Mouse (Mus musculus) yolk sac, embryonic 10.5 days (tissue): ENCODE data around the gene Pax2.
A peak's percentile ranks its signal among the peaks of the same experiment; 100 is the strongest.

Experiments
- DNase-seq: peaks from one replicate; pipeline ENCODE4 v3.0.0-alpha.2; 2017; ENCODE audit warnings: low spot score

Pax2 gene

DNA sequence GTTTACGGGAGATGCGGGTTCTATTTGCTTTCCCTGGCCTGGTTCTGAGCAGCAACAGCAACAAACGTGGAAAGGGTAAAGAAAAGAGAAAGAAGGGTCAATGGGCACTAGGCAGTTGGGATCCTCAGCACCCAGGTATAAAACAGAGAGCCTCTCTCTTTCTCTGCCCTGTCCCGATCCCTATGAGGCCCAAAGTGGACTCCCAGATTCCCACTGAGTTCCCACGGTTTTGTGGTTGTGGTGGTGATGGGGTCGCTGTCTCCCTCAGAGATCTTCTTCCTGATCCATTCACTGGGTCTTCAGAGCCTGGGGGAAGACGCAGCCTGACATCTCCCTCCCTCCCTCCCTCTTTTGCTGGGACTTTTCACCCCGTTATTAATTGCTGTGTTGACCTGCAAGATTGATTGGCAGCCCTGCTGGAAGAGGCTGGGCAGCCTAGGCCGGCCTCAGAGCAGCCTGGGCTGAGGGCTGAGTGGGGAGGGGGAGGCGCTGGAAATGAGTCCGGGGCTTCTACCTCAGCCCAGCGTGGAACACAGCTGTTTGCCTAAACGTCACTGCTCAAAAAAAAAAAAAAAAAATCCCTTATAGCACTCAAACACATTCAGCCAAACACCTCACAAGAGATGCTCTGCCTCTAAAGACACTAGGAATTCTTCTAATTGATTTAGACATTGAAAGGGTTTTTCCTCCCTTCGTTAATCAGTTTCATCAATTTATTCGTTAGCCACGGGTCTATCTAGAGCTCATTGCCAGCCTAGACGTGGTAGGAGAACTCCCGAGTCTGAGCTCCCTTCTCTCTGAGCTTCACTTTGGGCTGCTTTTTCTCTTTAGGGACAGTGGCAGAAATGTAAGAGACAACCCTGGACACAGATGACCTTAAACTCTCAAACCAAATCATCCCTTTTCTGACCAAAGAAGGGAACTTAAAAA is 6.5 kb upstream of the Pax2 start:
- no peak for DNase-seq

DNA sequence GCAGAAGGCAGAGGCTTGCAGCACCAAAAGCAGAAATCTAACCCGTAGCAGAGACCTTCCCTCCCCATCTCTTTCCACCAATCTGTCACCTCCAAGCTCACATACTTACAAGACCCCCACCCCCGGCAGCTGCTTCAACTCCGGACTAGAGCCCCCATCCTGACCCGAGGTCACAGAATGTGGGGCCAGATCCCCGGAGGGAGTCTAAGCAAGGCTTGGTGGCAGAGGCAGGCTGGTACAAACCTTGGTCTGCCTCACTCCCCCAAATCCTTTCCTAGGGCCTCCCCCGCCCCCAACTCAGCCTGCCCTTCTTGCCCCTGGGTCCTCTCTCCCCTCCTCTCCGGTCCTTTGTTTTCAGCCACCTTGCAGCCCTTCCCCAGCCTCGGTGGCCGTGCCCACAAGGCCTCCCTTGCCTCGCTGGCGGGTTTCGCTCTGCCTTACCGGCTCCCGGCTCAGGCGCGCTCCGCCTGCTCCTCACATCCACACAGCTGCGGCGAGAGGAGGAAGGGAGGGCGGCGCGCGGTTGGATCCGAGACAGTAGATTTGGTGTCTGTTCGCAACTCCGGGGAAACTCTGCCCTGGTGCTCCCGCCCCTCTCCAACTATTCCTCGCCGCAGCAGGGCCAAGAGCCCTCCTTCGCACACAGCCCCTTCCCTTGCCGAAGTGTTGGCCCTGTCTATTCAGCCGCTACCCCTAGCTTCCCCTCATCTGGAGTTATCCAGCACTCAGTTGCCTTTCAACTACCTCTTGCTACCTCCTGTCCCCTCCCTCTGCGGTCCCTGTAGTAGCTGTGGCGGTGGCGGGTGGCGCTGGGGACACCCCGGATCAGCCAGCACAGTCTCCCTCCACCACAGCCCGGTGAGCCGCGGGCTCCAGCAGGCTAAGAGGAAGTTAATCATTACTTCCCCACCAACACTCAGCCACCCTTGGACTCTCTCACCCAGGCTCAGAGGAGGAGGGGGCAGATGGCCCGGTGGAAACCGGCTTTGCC is 5.5 kb upstream of the Pax2 start:
- DNase-seq: peak; percentile 87

DNA sequence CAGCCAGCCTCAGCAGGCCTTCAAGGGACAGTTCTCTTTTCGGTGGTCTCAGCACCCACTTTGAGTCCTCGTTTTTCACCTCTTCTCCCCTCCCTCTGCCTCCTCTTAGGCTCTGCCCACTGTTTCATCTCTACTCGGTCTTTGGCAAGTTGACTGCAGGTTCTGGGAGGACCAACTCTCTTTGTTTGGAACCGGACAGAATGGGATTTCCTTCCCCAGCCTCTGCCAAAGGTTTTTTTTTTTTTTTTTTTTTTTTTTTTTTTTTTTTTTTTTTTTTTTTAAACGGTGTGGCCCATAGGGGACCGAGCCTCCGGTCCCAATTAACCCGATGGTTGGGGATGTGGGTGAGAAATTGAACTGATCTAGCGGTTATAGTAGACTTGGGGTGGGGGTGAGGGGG is 4.8 kb upstream of the Pax2 start:
- DNase-seq: no peak

DNA sequence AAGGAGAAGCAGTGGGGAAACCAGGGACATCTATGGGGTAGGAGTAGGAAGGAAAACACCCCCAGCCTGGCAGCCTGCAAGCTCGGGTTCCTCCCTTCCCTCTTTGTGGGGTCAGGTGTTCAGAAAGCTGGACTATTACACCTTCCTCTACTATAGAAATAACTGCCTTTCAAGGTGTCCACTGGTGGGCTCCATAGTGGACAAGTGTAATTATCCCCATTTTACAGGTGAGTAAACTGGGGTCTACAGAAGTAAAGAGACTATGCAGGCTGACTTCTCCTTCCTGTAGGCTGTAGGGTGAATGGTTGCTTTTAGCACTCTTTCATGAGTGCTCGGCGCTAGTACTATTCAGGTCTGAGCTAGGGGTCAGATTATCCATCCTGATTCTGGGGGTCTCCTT is 4.3 kb upstream of the Pax2 start:
- DNase-seq: no peak

DNA sequence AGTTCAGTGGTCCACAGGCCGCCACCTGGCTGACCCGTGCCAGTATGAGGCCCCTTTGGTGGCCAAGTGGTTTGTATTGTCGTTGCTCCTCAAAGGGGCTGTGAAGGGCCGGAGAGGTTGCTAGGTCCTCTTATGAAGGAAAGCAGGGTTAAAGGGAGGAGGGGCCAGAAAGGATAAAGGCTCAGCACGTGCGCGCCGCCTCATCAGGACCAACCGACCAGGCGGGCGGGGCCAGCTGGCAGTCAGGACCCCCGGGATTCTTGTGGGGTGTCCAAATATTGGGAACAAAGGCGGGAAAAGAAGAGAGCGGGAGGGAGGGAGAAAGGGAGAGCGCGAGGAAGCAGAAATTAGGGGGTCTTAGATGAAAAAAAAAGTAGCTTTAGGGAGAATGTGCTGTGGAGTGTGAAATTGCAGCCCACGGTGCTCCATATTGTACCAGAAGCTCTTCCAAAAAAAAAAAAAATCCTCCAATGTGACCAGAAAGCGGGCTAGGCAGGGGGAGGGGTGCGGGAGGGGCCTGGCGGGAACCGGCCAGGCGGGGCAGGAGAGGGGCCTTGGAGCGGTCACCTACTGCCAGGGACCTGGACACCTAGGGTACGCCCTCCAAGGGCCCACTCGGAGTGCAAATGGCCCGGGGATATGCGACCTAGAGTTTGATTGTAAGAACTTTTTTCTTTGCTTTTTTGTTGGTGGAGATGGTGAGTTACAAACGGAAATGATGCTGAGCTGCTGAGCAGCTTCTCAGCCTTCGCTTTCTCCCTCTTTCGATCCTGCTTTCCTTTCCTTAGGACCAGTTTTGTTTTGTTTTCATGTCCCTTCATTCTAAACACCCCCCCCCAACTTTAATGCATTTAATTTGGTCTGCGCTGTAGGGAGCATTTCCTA is 3.5 kb upstream of the Pax2 start:
- no peak for DNase-seq

DNA sequence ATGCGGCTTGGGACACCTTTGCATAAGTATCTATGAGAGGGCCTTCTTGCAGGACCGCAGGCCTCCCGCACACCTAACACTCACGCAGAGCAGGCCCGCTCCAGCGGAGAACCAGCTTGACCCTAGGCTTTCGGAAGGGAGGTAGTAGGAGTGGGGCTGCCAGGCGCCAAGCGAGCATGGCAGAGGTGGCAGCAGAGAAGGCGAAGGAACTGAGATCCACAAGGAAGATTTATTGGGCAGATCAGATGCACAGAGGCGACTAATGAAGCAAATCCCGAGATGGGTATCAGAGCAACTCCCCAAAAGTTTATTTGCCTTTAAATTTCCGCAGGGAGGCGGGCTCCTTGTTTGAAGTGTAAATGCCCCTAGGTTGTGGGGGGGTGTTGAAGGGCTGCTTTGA is 2.5 kb upstream of the Pax2 start:
- no peak for DNase-seq

DNA sequence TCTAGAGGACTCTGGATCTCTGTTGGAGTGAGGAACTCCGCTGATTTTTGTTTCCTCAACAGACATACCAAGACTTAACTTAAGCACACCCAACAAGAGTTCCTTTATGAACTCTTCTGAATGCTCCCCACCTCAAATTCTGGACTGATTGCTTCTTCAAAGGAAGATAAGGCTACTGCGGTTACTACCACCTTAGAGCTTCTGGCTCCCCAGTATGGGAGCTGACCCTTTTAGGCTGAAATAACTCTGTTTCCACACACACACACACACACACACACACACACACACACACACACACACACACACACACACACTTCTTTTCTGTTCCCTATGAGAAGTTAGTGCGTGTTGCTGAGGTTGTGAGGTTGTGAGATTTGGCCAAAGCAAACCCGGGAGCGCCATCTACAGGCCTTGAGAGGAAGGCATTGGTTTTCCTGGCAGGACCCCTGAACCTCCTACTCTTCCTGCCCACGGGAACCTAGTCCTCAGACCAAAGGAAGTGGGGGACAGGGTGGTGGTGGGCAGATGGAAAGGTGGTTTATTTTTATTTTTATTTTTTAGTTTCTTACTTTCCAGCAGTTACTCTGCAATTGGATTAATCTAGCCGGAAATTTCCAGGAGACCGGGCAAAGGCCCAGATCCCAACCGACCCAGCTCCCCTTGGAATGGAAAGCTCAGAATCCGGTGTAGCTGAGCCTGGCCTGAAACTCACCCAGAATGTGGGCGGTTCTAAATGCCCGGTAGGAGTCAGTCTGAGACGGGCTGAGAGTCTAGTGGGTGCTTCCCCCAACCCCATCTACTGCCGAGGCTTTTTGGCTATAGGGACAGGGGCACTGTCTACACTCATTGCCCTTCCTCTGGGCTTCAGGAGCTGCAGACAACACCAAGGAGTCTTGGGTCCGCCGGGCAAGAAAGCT is 1.1 kb upstream of the Pax2 start:
- DNase-seq: no peak

DNA sequence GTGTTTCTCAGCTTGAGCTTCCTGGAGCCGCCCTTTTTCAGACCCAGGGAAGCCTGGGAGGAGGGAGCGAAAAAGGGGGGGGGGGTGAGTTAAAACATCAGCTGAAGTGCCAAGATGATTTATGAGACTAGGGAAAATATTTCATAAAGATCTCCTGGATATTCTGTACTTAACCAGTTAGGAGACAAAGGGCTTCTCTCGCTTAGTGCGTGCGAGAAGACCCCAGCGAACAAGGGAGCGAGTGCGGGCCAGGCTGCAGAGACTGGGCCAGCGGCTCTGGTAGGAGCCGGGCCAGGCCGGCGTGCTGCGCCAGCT is 510 bp upstream of the Pax2 start:
- no peak for DNase-seq

DNA sequence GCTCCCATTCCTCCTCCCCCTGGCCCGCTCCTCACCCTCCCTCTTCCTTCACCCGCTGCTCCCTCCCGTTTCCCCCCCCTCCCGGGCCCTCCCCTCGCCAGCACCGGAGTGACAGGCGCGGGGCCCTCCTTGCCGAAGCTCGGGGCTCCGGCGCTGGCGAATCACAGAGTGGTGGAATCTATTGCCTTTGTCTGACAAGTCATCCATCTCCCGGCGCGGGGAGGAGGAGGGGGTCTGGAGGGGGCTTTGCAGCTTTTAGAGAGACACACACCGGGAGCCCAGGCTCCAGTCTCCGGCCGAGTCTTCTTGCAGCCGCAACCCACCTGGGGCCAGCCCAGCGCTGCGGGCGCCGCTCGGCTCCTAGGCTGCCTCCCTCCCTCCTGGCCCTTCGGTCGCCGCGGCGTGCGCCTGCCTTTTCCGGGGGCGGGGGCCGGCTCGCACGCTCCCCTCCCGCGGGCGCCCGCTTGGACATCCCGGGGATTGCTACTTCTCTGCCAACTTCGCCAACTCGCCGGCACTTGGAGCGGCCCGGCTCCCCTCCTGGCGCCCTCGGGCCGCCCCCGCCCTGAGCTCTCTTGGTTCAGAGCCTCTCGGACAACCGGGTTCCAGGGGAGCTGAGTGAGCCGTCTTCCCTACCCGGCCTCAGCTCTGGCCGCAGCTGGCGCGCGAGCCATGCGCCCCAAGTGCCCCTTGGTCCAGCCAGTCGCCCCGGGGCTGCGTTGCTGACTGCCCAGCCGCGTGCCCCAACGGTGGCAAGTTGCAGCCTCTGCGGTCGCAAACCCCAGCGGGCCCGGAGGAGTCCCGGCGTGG is 781 bp downstream of the Pax2 start:
- peak; percentile 62 for DNase-seq

DNA sequence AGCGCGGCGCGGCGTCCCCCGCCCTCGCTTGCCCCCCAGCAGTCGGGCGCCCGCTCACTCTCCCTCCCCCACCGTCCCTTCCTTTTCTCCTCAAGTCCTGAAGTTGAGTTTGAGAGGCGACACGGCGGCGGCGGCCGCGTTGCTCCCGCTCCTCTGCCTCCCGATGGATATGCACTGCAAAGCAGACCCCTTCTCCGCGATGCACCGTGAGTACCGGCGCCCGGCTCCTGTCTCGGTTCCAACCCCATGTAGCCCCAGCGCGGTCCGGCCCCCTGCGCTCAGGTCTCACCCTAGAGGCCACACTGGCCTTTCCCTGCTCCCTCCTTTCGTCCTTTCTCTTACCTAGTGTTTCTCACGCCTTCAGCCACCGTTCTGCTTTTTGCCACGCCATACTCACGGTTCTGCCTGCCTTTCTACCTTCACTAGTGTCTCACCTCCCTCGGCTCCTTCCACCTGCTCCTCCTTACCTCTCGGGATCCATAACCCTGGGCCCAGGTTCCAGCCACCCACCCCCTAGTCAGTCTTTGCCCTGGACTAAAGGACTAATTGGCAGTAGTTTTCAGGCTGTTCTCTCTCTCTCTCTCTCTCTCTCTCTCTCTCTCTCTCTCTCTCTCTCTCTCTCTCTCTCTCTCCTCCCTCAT is 1.5 kb downstream of the Pax2 start:
- DNase-seq: no peak

DNA sequence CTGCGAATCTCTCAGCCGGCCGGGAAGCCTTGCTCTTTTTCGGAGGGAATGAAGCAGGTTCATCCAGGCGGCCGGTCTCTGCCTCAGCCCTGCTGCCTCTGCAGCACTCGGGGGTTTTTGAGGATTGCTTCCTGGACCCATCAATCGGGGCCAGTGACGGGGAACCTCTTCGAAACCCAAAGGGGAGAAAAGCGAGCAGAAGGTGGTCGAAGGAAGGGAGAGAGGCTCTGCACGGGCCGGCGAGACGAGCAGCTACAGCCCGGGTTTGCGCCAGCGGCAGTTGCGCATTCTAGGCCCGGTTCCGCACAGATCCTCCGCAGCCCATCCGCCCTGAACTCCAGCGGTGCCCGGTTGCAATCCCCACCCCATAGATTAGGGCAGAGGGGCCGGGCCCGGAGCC is 3.0 kb downstream of the Pax2 start:
- no peak for DNase-seq

DNA sequence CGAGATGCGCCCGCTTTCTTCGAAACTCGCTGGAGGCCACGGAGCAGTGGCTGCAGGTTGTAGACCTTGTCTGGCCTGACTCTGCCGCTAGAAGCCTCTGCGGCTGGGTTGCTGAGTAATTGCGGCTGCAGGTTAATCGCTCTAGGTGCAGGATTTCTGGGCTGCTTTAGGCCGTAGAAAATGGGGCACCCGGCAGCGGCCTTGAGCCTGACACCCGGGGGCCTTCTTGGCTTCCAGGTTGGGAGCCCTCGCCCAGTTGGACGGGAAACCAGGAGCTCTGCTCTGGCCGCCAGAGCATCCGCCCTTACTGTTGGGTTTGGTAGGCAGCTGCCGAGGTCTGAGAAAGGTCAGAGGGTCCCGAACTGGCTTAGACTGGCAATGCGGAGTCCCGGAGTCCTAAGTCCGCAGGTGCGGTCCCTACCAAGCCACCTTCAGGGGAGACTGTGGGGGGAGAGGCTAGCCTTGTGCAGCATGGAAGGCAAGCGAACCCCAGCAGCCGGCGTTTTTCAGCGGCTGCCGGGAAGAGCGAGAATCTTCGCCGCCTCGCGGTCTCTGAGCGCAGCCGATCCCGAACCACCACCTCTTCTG is 3.8 kb downstream of the Pax2 start:
- DNase-seq: no peak

DNA sequence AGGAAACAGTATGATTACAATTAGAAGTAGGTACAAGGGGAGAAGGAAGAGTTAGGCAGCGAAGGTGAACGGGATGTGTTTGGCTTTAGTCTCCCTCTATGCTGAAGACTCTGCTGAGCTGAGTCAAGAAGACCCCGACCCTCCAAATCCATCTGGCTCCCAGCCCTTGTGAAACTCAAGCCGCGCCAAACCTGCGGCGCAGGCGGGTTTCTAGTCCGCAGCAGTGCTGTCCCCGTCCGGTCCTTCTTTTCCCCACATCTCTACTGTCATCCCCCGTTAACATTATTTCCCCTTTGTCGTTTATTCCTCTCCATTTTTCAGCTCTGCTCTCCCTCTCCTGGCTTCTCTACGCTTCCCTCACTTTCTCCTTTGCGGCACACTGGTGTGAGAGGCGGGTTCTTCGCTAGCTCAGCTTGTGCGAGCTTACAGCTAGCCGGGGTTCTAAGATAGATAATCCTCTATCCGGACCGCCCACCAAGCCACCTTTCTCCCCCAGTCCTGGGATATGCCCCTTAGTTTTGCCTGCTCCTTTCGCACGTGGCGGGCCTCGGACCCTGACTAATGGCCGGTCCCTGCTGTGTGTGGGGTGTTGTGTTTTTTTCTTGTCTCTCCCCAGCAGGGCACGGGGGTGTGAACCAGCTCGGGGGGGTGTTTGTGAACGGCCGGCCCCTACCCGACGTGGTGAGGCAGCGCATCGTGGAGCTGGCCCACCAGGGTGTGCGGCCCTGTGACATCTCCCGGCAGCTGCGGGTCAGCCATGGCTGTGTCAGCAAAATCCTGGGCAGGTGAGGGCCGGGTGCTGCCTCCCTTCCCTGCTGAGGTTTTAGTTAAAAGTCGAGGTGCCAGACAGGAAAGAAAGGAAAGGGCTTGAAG is 4.7 kb downstream of the Pax2 start:
- no peak for DNase-seq

DNA sequence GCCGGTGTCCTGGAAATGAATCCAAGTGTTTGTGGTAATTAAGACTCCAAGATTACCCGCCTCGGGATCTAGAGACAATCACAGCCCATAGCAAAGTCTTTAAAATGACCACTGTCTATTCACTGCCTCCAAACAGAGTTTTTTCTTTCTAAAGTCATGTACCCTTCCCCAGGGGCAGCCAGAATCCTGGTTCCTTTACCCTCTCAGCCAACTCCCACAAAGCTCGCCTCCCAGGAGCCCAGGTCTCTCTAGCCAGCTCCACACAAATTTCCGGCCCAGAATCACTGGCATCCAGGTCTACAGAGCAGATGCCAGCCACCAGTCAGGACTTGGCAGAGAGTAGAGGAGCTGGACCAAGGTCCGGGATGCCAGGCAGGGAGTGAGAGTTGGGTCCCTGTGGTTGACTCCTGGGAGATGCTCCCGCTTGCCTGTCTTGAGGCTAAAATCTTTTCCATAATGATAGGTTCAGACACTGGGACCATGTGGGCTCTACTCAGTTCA is 6.3 kb downstream of the Pax2 start:
- DNase-seq: no peak

DNA sequence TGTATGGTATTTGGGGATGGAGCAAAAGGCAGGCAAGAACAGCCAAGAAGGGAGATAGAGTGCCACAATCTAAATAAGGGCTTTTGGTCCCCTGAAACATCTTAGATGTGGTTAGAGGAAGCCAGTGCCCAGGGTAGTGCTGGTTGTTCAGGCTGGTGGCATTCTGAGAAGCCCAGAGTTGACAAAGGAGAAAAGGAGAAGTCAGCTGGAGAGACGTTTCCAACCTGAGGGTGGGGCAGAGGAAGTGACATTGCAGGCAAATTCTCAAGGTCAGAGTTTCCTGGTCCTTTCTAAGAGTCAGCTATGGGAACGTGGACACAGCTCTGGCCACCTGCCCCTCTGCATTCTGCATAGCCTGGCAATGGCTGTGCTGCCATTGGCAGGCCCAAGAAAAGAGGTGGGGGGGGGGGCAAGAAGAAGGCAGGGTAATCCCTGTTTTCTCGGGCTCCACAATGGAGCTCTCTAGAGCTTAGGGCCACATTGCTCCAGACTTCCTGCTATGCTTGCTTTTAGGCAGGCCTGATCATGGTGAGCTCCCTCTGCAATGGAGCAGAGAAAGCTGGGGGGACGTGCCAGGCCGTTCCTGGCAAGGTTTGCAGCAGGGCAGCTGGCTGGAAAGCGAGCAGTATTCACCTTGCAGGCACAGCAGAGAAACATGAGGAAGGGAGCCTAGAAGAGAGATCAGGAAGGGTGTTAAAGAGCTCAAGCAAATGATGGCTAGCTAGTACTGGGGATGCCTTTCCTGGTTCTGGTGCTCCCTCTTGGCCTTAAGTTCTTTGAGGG is 14.6 kb downstream of the Pax2 start:
- no peak for DNase-seq

DNA sequence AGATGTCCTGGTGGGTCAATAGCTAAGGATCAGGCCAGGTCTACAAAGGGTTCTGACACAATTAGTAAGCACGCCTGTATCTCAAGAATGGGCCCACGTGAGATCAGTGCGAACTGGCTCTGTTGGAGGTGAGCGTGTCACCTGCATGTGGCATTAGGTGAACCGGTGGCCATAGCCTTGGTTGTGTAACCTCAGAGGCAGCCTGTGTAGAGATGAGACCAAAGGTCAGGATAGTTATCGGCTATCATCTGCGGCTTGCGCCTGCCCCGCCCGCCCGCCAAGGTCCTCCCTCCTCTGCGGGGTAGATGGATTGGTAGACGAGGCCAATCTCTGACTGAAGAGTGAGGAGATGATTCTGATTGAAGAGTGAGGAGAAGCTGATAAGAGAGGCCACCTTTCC is 15.7 kb downstream of the Pax2 start:
- DNase-seq: peak; percentile 76

DNA sequence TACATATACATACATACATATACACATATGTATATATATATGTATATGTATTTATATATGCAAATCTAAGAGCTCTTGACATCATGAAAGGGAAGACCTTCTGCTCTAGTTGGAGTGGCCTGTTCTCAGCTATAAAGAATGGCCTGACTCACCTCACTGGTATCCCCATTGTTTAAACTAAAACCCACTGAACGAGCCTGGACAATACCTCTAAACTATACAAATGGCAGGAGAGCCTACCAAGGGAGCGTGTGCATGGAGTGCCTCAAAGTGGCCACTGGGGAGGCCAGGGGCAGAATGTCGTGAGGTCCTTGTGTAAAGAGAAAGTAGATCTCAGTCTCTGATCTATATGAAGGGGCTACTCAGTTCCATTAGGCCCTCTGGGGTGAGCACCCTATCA is 26.1 kb downstream of the Pax2 start:
- DNase-seq: no peak
